Mouse (Mus musculus) brain, embryonic 14.5 days (tissue): ENCODE measurements at regions not wholly inside any gene's neighbourhood (a gene's known extent, or its start where the extent isn't known, plus 50 kb on each side); places are given as distances from the start of the nearest gene placed in this dataset.

Experiments used
- CTCF ChIP-seq: fragments of 200-500 bp; IDR thresholded peaks from 2 replicates; pipeline ENCODE4 v1.5.1; 2012; ENCODE audit warnings: inconsistent platforms, mild to moderate bottlenecking, moderate library complexity, borderline replicate concordance; ENCODE audit not compliant: insufficient read depth, insufficient read length; ENCODE audit errors: extremely low read depth
- POLR2A ChIP-seq: fragments of 200-500 bp; IDR thresholded peaks from 2 replicates; pipeline ENCODE4 v1.6.1; 2012; ENCODE audit warnings: mild to moderate bottlenecking, inconsistent platforms, borderline replicate concordance; ENCODE audit not compliant: poor library complexity, insufficient read depth, insufficient read length, severe bottlenecking; ENCODE audit errors: extremely low read depth

- TF ChIP-seq CTCF (no peak), POLR2A (no peak)
Measured at GRCm38 (mm10) chr1:79299639-79300038, 140.3 kb downstream of the Scg2 start.
